Mouse (Mus musculus): Measurements from ENCODE around the gene Akap8l.

- no peak for TF ChIP-seq POLR2A (IDR thresholded peaks at IDR 0.05; ENCODE audit: borderline replicate concordance, extremely low read depth, insufficient read depth, insufficient read length, poor library complexity, severe bottlenecking)
- TF ChIP-seq CTCF (IDR thresholded peaks at IDR 0.05; ENCODE audit: borderline replicate concordance, extremely low read depth, insufficient read depth, insufficient read length) = no peak
Measured at GRCm38 (mm10) chr17:32355031-32355430, 4.6 kb upstream of the Akap8l start.
